Mouse (Mus musculus): ENCODE measurements around the gene Bcl9l.

The Bcl9l gene

GRCm38 (mm10) chr9:44513610-44514009, 31.0 kb downstream of the Bcl9l start:
- no peak for DNase-seq

DNA sequence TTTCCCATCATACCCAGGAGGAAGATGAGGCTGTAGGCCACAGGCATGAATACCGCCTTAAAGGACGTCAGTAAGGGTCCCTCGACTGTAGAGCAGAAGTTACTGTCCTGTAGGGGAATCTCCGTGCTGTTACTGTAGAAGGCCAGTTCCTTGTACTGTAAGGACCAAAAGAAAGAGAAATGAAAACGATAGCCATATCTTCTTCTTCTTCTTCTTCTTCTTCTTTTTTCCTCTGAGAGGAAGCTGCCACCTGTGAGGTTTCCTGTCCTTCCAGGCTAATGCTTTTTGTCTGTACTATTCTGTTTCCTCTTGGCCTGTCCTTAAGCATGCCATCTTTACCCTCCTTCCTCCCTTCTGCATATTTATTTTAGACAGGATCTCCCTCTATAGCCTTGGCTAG, 31.5 kb downstream of the Bcl9l start:
- DNase-seq = no peak

DNA sequence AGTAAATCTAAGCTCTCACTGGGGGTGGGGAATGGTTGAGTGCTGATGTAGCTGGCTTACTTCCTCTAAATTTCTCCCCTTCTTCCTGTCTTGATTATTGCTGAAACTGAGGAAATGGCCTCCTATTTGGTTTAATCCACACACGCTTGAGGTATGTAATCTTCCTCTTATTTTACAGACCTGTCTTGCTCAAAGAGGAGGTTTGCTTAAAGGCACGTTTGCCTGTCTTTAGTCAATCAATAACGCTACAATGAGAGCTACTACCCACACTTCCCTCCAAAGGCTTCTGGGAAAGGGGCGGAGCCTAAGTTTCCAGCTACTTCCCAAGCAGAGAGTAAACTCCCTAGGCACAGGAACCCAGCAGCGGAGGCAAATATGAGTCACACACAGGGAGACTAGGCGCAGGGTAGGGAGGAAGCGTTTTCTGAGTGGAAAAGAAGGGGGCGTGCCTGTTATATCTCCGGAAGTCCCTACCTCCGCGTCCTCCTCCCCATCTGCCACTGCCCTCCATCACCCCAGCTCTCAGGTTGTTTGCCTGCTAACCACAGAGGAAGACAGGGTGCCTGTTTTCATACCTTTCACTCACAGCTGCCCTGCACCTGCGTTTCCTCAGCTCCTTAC, 32.6 kb downstream of the Bcl9l start:
- peak; percentile 28 for DNase-seq

DNA sequence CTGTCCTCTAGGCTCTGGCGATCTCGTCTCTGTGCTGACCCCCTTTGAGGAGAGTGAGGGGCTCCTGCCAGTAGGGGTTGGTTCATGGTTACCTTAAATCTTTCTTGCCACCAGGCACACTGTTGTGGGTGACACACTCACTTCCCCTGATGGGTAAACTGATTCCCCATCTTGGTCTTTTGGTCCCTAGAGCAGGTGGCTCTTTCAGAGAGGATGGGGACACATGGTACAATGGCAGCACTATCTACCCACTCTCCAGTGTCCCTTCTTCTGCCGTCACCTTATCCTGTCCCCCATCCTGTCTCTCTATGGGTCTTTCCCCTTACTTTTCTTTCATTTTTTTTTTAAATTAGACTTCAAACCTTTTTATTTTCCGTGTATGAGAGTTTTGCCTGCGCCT, 33.3 kb downstream of the Bcl9l start:
- DNase-seq = no peak

DNA sequence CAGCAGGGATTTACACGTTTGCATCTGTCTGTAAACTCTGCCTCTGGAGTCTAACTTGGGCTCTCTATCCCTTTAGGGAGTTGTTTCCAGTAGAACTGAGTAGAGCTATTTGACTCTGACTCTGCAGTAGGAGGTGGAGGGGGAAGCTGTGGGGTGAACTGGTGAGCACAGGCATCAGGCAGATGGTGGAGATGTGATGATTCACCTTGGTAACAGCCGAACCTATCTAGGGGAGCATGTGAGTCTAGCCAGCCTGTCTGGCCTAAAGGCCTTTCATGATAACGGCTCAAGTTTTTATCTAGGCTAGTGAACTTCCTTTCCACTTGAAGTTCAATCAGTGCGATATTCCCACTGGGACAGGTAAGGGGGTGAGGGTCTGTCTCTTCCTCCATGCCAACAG, 34.7 kb downstream of the Bcl9l start:
- DNase-seq = peak; percentile 31

DNA sequence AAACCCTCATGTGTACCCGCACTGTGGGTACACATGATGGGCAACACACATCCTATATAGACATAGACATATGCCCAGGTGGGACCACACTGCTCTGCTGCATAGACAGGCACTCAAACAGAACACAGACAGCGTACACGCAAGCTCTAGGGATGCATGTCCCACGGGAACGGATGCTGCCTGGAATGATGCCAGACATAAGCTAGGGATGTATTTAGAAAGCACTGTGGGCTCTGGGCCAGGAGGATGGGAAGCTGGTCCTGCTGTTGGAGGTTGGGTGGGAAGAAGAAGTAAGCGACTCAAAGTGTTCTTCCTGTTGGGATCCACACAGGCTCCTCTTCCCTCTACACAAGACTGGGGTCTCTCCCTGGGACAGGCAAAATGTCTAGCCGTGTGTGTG, 35.4 kb downstream of the Bcl9l start:
- peak; percentile 27 for DNase-seq

GRCm38 (mm10) chr9:44521927-44522326, 39.3 kb downstream of the Bcl9l start:
- DNase-seq = no peak

DNA sequence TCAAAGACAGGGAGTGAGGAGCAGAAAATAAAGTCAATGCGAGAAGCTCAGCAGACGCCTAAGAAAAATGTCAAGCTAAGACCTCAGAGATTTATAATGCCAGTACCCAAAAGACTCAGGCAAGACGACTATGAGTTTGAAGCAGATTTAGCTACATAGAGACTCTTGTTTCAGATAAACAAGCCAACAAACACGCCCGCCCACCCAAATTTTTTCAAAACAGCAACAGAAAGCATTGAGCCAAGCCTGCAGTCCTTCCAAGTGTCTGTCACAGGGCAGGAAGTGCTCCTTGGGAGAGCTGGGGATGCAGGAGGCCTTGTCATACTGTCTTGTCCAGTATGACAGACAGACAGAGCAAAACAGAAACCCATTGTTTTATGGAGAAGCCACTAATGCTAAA, 41.1 kb downstream of the Bcl9l start:
- DNase-seq = no peak

GRCm38 (mm10) chr9:44524235-44524826, 41.7 kb downstream of the Bcl9l start:
- DNase-seq = no peak

DNA sequence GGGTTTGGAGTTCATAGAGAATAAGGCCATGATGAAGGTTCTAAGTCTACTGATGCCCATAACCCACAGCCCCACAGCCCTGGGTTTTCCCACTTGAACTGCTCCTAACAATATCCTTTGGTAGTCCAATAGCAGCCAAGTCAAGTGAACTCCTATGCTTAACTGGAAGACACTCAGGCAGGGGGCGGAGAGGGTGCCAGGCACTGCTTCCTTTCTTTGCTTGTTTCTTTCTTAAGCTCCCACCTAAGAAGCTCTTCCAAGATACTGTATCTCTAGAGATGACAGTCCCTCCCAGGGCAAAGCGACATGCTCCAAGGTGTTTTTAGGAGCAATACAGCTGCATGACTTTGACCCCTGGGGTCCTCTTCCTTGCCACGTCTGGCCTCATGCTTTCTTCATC, 42.4 kb downstream of the Bcl9l start:
- no peak for DNase-seq

- no peak for DNase-seq
Measured at GRCm38 (mm10) chr9:44525589-44525988, 43.0 kb downstream of the Bcl9l start.

DNA sequence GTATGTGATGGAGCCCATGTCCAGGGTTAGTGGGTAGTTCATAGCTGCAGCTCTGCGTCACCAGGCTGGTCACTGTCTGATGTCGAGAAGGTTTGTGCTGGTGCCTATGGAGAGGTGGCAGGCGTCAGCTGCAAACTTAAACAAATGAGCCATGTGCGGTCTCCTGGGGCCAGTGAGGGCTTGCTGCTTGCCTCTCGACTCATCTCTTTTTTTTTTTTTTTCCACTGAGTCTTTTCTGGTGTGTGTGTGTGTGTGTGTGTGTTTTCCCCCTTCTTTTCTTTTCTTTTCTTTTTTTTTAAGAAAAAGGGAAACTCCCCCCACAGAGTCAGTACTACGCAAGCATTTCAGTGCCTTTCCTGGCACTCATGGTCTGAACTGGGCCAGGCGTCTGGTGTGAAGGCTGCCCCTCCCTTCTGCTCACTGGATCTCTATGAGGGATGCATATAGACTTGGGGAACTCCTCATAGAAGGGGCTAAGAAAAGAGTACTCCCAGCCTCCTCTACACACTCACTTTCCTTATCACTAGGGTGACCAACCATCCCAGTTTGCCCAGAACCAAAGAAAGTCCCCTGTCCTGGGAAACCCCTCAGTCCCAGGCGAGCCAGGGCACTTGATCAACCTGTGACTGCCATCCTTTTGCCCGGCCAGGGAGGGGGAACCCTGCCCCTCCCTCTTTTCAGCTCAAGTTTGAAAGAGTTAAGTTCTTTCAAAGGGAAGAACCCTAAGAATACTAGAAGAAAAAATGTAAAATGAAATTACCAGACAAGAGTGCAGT, 43.9 kb downstream of the Bcl9l start:
- no peak for DNase-seq

GRCm38 (mm10) chr9:44528340-44528739, 45.7 kb downstream of the Bcl9l start:
- no peak for DNase-seq

- no peak for DNase-seq
Measured at GRCm38 (mm10) chr9:44532991-44533580, 50.5 kb downstream of the Bcl9l start.

- no peak for DNase-seq
Measured at GRCm38 (mm10) chr9:44537625-44538301, 55.1 kb downstream of the Bcl9l start.

DNA sequence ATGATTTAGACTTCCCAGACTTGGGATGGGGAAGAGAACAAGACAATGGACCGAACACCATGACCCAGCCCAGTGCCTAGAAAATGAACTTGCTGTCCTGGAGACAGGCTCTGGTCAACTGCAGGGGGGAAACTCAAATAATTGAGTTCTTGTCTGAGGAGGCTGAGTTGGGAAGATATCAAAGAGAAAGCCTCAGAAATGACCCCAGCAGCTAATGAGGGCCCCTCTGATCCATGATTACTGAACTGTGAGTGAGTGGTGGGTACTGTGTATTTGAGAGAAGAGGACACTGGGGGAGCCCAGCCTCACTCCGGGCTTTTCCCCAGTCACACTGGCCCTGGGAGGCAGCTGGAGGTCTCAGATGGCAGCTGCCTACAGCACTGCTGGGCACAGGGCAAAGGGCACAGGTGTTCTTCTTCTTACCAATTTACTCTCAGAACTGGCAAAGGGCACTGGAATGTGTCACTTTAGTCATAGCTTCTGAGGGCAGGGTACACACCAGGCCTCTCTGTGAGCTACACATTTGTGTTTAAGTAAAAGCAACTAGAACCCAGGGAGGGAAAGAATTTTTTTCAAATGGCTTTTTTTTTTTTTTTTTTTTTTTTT, 57.3 kb downstream of the Bcl9l start:
- DNase-seq = no peak

DNA sequence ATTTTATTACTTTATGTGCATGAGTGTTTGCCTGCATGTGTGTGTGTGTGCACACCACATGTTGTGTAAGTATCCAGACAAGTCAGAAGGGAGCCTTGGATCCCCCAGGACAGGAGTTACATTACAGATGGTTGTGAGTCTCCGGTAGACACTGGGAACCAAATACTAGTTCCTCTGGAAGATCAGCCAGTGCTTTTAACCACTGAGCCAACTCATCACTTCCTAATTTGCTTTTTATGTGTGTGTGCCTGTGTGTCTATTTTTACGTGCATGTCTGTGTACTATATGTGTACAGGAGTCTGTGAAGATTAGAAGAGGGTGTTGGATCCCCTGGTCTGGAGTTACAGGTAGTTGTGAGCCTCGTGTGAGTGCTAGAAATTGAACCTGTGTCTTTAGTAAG, 58.1 kb downstream of the Bcl9l start:
- DNase-seq = no peak

- no peak for DNase-seq
Measured at GRCm38 (mm10) chr9:44542364-44542763, 59.7 kb downstream of the Bcl9l start.

DNA sequence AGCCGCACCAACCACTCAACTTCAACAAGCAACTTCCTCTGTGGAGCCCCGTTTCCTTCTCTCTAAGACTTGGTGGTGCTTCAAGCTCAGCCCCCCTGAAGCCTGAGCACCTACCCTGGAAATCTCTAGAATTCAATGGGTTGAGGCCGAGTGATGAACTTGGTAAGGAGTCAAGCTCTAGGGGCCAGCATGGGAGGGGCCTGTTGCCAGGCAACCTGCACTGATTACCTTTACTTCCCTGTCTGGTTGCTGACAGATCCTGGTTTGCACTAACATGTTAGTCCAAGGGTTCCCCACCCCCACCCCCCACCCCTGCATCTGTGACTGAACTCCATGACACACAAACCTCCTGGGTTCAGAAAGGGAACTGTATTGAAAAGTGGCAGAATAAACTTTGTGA, 62.4 kb downstream of the Bcl9l start:
- no peak for DNase-seq

GRCm38 (mm10) chr9:44548412-44549152, 66.0 kb downstream of the Bcl9l start:
- DNase-seq = no peak

DNA sequence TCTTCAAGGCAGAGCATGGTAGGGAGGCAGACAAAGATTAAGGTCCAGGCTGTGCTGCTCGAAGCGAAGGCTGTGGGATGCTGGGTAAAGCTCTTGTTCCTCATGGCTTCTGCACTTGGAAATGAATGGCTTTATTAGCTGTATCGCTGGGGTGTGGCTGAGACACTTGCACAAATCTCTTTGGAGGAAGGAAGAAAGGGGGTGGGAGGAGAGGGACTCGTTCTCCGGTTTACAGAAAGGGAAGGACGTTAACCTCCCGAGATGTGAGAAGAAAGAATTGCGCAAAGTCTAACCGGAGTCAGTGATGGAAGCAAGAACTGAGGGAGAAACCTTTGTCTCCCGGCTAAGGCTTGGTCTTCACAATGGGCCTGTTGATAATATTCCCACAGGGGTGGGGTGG, 68.5 kb downstream of the Bcl9l start:
- DNase-seq = no peak

GRCm38 (mm10) chr9:44552161-44552560, 69.5 kb downstream of the Bcl9l start:
- DNase-seq = no peak
